Mouse (Mus musculus) G1E (cell line): ENCODE data around the gene Camk2g. TPM values are rescaled to one million over a fixed set of nuclear protein-coding genes. Genes with fewer than 3 reads are reported as not detected.

ENCODE experiments used
- ATAC-seq: 2 replicates; pipeline ENCODE4 v1.8.0; 2016; ENCODE audit warnings: mild to moderate bottlenecking; ENCODE audit not compliant: insufficient number of reproducible peaks, poor library complexity, low FRiP score, severe bottlenecking; ENCODE audit errors: extremely low read depth
- DNase-seq: peaks from one replicate; pipeline ENCODE4 v3.0.0; 2012; ENCODE audit warnings: low spot score
- H3K27me3 ChIP-seq: 2 replicates; pipeline ENCODE4 v1.6.1; 2012; ENCODE audit warnings: mild to moderate bottlenecking, low read length, inconsistent platforms; ENCODE audit not compliant: insufficient read depth
- H3K36me3 ChIP-seq: replicated peaks from 2 replicates; pipeline ENCODE3; 2012; ENCODE audit warnings: mild to moderate bottlenecking, inconsistent platforms
- H3K4me1 ChIP-seq: 2 replicates; pipeline ENCODE4 v1.6.1; 2012; ENCODE audit warnings: low read depth, low read length, inconsistent platforms, mixed read lengths; ENCODE audit not compliant: insufficient read depth
- H3K4me3 ChIP-seq: 2 replicates; pipeline ENCODE4 v1.5.1; 2012; ENCODE audit warnings: low read depth, mild to moderate bottlenecking, inconsistent platforms, low read length, moderate library complexity, mixed read lengths
- H3K9me3 ChIP-seq: replicated peaks from 2 replicates; pipeline ENCODE4 v1.6.1; 2012; ENCODE audit warnings: inconsistent platforms
- CTCF ChIP-seq: IDR thresholded peaks from 2 replicates; pipeline ENCODE4 v1.5.1; 2012; ENCODE audit warnings: low read depth, low read length, inconsistent platforms, mixed read lengths
- GATA1 ChIP-seq: IDR thresholded peaks from 2 replicates; pipeline ENCODE4 v1.6.1; 2012; ENCODE audit warnings: borderline replicate concordance, low read length, inconsistent platforms, mixed read lengths
- GATA2 ChIP-seq: IDR thresholded peaks from 2 replicates; pipeline ENCODE4 v1.6.1; 2012; ENCODE audit warnings: low read depth, low read length, inconsistent platforms, borderline replicate concordance
- POLR2AphosphoS5 ChIP-seq: IDR thresholded peaks from 2 replicates; pipeline ENCODE4 v1.6.1; 2012; ENCODE audit warnings: low read depth, low read length, inconsistent platforms; ENCODE audit not compliant: insufficient replicate concordance
- TAL1 ChIP-seq: conservative IDR thresholded peaks from 2 replicates; pipeline ENCODE4 v1.6.1; 2012; ENCODE audit warnings: low read depth, low read length, inconsistent platforms, mixed read lengths
- polyA plus RNA-seq: library from polyadenylated mRNA; stranded (reverse); fragments of >175 nt; gene quantifications from 2 replicates; pipeline ENCODE4 v1.2.3, GENCODE M21; 2012
- total RNA-seq, 2 experiments: library from RNA; stranded (forward) in 1 of 2; stranded (reverse) in 1 of 2; fragments of 200-1000 nt in 1 of 2; fragments of >200 nt in 1 of 2; fragmentation: Nextera tagmentation in 1 of 2; gene quantifications; 2 replicates each; pipeline ENCODE4 v1.2.3; 2014 to 2017

The Camk2g gene
- total and polyA plus RNA-seq, 3 experiments, result 30.3 to 37.4 (median 35.9) TPM

DNA sequence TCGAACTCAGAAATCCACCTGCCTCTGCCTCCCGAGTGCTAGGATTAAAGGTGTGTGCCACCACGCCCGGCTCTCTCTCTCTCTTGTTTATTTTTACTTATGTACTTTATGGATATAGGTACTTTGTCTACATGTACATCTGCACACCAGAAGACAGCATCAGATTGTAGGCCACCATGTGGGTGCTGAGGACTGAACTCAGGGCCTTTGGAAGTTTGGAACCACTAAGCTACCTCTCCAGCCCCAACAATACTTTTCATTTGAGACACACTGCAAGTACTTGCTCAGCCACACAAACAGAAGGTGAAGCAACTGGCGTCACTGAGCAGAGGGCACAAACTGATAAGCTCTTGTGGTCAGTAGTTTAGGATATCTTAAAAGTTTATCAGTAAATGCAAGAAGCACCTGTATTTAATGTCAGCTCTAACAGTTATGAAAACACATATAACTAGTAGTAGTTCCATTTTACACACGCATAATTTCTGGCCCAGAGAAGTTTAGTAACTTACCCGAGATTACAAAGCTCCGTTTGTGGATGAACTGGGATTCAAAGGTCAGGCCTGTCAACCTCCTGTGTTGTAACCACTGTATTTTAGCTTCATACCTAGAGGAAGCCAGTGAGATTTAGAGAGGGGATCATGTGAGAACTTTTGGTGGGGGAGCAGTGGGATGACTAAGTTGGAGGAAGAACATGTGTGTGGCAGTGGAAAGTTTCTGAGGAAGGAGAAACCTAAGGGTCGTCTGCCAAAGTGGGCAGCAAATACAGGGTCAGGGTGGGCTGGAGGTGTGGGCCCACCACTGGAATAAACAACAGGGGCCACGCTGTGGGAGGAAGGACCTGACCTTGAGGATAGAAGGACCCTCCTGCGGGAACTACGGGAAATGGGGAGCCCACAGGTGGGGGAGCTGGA, 60.6 kb downstream of the Camk2g start:
- Histone ChIP-seq H3K4me1 (peaks cover 71% of the 10 kb centered on the region), H3K9me3 (no peaks in the 10 kb centered on the region), H3K4me3 (peak overlapping the region; percentile 96), H3K27me3 (no peaks in the 10 kb centered on the region), H3K36me3 (peaks cover 76% of the 10 kb centered on the region)
- peak; percentile 17 for ATAC-seq
- TF ChIP-seq TAL1 (peak; percentile 98), CTCF (no peak), GATA2 (no peak)
- peak; percentile 60 for DNase-seq

DNA sequence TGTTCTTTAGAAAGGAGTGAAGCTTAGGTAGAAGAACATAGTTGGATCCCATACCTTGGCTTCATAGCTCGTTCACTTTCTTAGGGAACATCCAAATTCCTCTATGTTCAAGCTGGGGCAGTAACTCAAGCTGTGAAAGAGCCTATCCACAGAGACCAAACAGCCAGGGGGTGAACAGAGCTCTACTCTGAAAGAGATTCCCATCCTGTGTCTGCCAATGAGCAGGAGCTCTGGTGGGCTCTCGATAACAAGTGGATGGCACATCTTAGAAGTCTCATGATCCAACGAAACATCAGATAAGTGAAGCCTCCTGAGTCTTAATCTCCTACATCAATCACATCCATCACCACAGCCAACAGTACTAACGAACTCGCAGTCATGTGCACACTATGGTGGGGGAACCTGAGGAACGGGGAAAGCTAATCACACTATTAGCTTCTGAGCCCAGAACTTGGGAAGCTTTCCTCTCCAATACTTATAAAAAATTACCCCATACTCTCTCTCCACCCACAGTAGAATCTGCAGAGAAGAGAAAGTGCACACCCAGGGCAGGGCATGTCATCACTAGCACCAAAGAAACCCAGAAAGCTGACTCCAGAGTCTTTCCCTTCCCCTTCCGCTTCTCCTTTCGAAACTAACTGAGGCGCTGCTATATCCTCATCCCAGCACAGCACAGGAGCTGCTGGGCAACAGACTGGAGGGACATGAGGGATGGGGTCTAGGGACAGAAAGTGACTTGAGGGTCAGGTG, 62.9 kb downstream of the Camk2g start:
- ATAC-seq (peak; percentile 64), DNase-seq (no peak)
- peaks cover 74% of the 10 kb centered on the region for H3K4me1 ChIP-seq
- no peaks in the 10 kb centered on the region for H3K9me3 ChIP-seq
- H3K4me3 ChIP-seq, result peak overlapping the region; percentile 96
- TF ChIP-seq POLR2AphosphoS5, result no peak
- no peak for TF ChIP-seq CTCF
- no peak for TF ChIP-seq GATA2
- no peak for TF ChIP-seq GATA1
- TF ChIP-seq TAL1, result no peak
- peaks cover 74% of the 10 kb centered on the region for H3K36me3 ChIP-seq
- no peaks in the 10 kb centered on the region for H3K27me3 ChIP-seq

DNA sequence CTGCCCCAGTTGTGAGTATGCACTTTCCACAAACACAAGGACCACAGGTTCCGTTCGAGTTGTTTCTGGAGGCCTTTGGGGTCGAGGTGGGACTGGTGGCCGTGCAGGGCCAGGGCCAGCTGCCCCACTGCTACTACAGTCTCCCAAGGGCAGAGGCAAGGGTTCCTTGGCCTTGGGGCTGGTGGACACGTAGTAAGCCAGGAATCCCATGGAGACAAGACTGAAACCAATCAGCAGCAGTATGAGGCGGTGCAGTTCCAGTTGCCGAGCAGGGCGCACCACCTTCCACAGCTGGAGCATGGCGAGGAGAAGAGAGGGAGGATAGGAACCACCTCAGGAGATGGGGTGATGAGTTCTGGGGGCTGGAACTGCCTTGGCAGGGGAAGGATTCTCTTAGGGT, 64.0 kb downstream of the Camk2g start:
- H3K4me3 ChIP-seq, result peak overlapping the region; percentile 96
- H3K36me3 ChIP-seq, result peaks cover 74% of the 10 kb centered on the region
- peaks cover 74% of the 10 kb centered on the region for H3K4me1 ChIP-seq
- H3K9me3 ChIP-seq, result no peaks in the 10 kb centered on the region
- no peak for TF ChIP-seq GATA2
- no peak for TF ChIP-seq POLR2AphosphoS5
- no peak for TF ChIP-seq TAL1
- no peak for TF ChIP-seq CTCF
- no peak for TF ChIP-seq GATA1
- no peaks in the 10 kb centered on the region for H3K27me3 ChIP-seq
- DNase-seq (no peak), ATAC-seq (no peak)

- no peaks in the 10 kb centered on the region for H3K9me3 ChIP-seq
- peaks cover 96% of the 10 kb centered on the region for H3K36me3 ChIP-seq
- H3K27me3 ChIP-seq, result no peaks in the 10 kb centered on the region
- ATAC-seq (no peak), DNase-seq (no peak)
- peak overlapping the region; percentile 56; the same call in 1 of the 2 replicates for H3K4me3 ChIP-seq
- TF ChIP-seq CTCF (no peak), TAL1 (no peak), GATA2 (no peak), GATA1 (no peak), POLR2AphosphoS5 (no peak)
- peaks cover 94% of the 10 kb centered on the region for H3K4me1 ChIP-seq
Observed at GRCm38 (mm10) chr14:20725660-20726339, 68.1 kb downstream of the Camk2g start.

DNA sequence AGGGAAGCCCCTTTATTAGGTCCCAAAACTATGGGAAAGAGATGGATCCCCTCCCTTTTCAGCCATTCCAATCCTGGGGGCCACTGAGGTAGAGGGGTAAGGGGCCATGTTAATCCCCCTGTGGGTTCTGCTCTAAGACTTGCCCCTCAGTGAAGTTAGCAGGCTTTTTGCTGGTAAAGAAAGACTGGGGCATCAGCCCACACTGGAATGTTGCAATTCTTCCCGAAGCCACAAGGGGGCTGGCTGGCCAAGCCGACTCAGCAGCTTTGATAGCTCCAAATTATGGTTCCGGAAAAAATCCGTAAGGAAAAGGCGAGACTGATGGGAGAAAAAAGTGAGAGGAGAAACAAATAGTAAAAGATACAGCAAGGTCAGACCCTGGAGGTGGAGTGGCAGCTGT, 69.8 kb downstream of the Camk2g start:
- Histone ChIP-seq H3K36me3 (peaks cover 94% of the 10 kb centered on the region), H3K4me3 (peak overlapping the region; percentile 56; the same call in 1 of the 2 replicates), H3K9me3 (no peaks in the 10 kb centered on the region), H3K4me1 (peaks cover 85% of the 10 kb centered on the region), H3K27me3 (no peaks in the 10 kb centered on the region)
- ATAC-seq, result no peak
- TF ChIP-seq CTCF (peak; percentile 68), POLR2AphosphoS5 (no peak), GATA1 (no peak)
- DNase-seq, result no peak

- Histone ChIP-seq H3K4me1 (peaks cover 86% of the 10 kb centered on the region), H3K4me3 (peak overlapping the region; percentile 38; the same call in 1 of the 2 replicates), H3K9me3 (no peaks in the 10 kb centered on the region), H3K36me3 (peaks cover 94% of the 10 kb centered on the region), H3K27me3 (no peaks in the 10 kb centered on the region)
- TF ChIP-seq GATA2 (no peak), POLR2AphosphoS5 (0 out of 2 replicates have a peak, but pooled peaks have one; percentile 77)
- DNase-seq (no peak), ATAC-seq (no peak)
Observed at GRCm38 (mm10) chr14:20723006-20723405, 70.9 kb downstream of the Camk2g start.
